Mouse (Mus musculus) testis, adult 10 weeks (tissue): ENCODE results near the gene Tppp2. TPM values are rescaled to one million over a fixed set of nuclear protein-coding genes. Genes with fewer than 3 reads are reported as not detected.

Source experiments
- polyA plus RNA-seq: library from polyadenylated mRNA; stranded (reverse); fragments of 350-450 nt; fragmentation: Illumina TruSeq; extraction: RNeasy Lipid Tissue Mini Kit (QIAGEN cat#74804); gene quantifications from one replicate; pipeline ENCODE4 v1.2.3, GENCODE M21; 2014; ENCODE audit warnings: low read depth, low replicate concordance

Gene Tppp2
- 324 TPM for polyA plus RNA-seq

GRCm38 (mm10) chr14:51918125-51918524, at the start of gene Tppp2:
Gene Tppp2 (plus strand): TSS chr14:51918425.

GRCm38 (mm10) chr14:51884598-51885331, 33.5 kb upstream of the Tppp2 start, which contains the start of gene Mettl17:
Gene Mettl17 (plus strand): TSS chr14:51884842.

GRCm38 (mm10) chr14:51892191-51892939, 25.9 kb upstream of the Tppp2 start, which contains the start of gene Slc39a2:
Gene Slc39a2 (plus strand): TSS chr14:51892889.

GRCm38 (mm10) chr14:51913960-51914762, 4.1 kb upstream of the Tppp2 start, which contains the start of gene Ndrg2:
Gene Ndrg2 (minus strand): TSS chr14:51914158.

GRCm38 (mm10) chr14:51922571-51922865, 4.3 kb downstream of the Tppp2 start, which contains the start of gene Rnase13:
Gene Rnase13 (minus strand): TSS chr14:51922773.

Other genes starting within 250 kb of the Tppp2 start
- 4.2 TPM for gene Gm17079, start 223.0 kb upstream of the Tppp2 start, polyA plus RNA-seq
- gene Gm5800, start 201.2 kb upstream of the Tppp2 start, polyA plus RNA-seq = 207 TPM
- gene Ang4, start 144.8 kb upstream of the Tppp2 start, polyA plus RNA-seq = 0.34 TPM
- gene AY358078, start 118.4 kb upstream of the Tppp2 start, polyA plus RNA-seq = 6.6 TPM
- not detected for gene Ear6, start 64.7 kb upstream of the Tppp2 start, polyA plus RNA-seq
- gene Mettl17, start 33.6 kb upstream of the Tppp2 start, polyA plus RNA-seq = 2.7 TPM
- gene Slc39a2, start 25.5 kb upstream of the Tppp2 start, polyA plus RNA-seq = 0.08 TPM
- gene Ndrg2, start 4.3 kb upstream of the Tppp2 start, polyA plus RNA-seq = 30.5 TPM
- gene Rnase13, start 4.3 kb downstream of the Tppp2 start, polyA plus RNA-seq = not detected
- gene Arhgef40, start 66.3 kb downstream of the Tppp2 start, polyA plus RNA-seq = 1.4 TPM
- gene Tmem253, start 97.2 kb downstream of the Tppp2 start, polyA plus RNA-seq = not detected
- 3.2 TPM for gene Zfp219, start 102.3 kb downstream of the Tppp2 start, polyA plus RNA-seq
- gene Olfr221, start 124.0 kb downstream of the Tppp2 start, polyA plus RNA-seq = 0.15 TPM
- gene Hnrnpc, start 185.6 kb downstream of the Tppp2 start, polyA plus RNA-seq = 187 TPM
- 341 TPM for gene Rpgrip1, start 192.3 kb downstream of the Tppp2 start, polyA plus RNA-seq